Mouse (Mus musculus): Measurements from ENCODE around the gene Gm26920.

The Gm26920 gene

DNA sequence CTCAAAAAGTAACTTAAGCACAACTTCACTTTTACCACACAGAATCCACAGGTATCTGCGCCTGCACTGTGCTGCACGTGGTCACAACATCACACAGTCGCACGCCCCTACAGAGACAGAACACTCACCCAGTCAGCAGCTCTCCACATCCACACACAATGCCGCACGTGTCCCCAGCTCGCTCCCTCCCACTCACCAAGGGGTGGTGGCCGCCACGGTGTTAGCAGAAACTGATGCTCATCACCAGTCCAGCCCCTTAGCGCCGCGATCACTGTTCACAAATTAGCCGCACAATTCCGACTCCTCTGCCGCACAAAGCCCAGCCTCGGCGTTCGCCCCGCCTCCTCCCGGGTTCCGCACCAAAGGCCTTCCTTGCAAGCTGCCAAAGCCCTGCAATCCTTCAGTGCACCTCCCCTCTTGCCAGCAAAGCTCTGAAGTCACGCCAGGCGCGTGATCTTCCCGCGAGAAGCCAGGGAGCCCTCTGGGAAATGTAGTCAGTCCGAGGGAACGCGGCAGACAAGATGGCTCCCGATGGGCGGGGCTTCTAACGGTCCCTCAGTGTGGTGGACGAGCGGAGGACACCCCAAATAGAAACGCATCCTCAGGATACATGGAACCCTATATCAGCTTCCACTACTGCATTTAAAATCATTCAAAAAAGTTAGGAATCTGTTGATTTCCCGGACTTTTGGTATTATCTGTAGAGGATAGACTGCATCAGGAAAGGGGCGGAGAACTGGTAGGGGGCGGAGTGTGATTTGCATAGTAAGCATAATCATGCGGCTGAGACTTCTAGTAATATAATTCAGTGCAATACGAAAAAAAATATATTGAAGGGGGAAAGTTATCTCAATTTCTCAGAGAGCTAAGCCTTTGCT, at the start of gene Gm26920, which contains the start of gene Zfp566:
TSS of gene Gm26920 (minus strand) at position 319 of the 878 bp plus-strand sequence.
TSS of gene Zfp566 (minus strand) at position 436 of the 878 bp plus-strand sequence.
- under 1% methylated on average over 40 of the region's 40 CpGs for WGBS

DNA sequence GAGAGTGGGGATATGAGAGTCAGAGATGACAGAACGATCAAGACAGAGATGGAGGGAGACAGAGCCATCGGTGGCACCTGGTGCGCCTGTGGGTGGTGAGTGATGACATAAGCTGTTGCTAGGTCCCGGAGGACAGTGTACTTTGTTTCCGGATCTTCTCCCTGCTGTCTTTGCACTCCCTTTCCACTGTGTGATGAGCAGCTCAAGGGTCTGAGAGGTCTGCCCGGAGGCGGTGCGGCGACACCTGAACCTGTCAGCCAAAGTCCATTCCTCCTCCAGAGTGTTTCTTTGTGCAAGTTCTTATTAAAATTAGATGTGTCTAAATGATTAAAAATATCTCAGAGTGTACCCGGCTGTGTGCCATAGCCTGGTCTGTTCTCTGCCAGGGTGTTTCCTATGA, 46.6 kb upstream of the Gm26920 start:
- 69% methylated on average over 10 of the region's 10 CpGs for WGBS

- WGBS: 95% methylated on average over 4 of the region's 4 CpGs
Measured at GRCm38 (mm10) chr7:30132396-30132795, 42.2 kb upstream of the Gm26920 start.

GRCm38 (mm10) chr7:30129900-30130299, 39.7 kb upstream of the Gm26920 start:
- 93% methylated on average over 8 of the region's 8 CpGs for WGBS

DNA sequence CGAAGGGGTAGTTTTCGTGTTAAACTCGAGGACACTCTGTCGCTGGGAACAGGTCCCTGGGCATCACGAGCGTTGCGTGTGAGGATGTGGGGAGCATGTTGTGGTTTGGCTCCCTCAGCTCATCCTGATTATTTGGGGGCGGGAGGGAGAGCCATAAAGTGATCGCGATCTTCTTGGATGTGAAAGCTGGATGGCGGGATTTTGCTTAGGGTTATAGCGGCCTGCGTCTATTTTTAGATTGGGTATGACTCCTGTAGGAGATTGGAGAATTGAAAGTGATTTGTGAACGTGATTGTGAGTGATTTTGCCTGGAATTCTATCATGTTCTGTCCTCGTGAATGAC, 31.9 kb upstream of the Gm26920 start:
- 1% methylated on average over 15 of the region's 15 CpGs for WGBS

- WGBS: under 1% methylated on average over 61 of the region's 61 CpGs
Measured at GRCm38 (mm10) chr7:30121308-30122187, 31.3 kb upstream of the Gm26920 start, which contains the start of gene Zfp382. Gene Zfp382 (plus strand): TSS chr7:30121942.

GRCm38 (mm10) chr7:30117935-30118334, 27.7 kb upstream of the Gm26920 start:
- 90% methylated on average over 12 of the region's 12 CpGs for WGBS

- 90% methylated on average over 5 of the region's 5 CpGs for WGBS
Measured at GRCm38 (mm10) chr7:30116076-30116475, 25.9 kb upstream of the Gm26920 start.

GRCm38 (mm10) chr7:30099297-30099696, 9.1 kb upstream of the Gm26920 start:
- WGBS: 37% methylated on average over 13 of the region's 13 CpGs

- WGBS: 1% methylated on average over 5 of the region's 5 CpGs
Measured at GRCm38 (mm10) chr7:30095551-30096125, 5.4 kb upstream of the Gm26920 start.

- WGBS: under 1% methylated on average over 26 of the region's 26 CpGs
Measured at GRCm38 (mm10) chr7:30094646-30095429, 4.6 kb upstream of the Gm26920 start, which contains the start of gene Zfp260. Gene Zfp260 (plus strand): TSS chr7:30094777.

DNA sequence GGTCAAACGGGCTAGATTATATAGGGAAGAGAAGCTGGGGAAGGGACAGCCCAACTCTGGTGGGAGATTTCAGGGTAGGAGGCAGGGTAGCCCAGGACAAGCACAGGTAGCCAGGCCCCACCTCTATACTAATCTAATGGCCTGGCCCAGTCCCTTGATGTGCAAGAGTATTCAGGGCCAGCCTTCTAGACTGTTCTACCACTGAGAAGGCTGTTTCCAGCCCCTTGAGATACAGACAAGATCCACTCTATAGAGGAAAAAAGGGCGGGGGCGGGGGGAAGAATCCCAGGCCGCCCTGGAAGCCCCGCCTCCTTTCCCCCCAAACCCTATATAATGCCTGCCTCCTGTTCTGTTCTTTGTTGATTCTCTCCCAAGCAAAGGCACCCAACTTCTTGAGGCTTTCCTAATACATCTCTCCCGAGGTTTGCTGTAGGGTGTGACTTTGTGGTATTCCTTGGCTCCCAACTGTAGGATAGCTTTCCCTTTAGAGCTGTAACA, 3.8 kb upstream of the Gm26920 start:
- 62% methylated on average over 6 of the region's 6 CpGs for WGBS

- 87% methylated on average over 9 of the region's 9 CpGs for WGBS
Measured at GRCm38 (mm10) chr7:30092666-30093065, 2.5 kb upstream of the Gm26920 start.

DNA sequence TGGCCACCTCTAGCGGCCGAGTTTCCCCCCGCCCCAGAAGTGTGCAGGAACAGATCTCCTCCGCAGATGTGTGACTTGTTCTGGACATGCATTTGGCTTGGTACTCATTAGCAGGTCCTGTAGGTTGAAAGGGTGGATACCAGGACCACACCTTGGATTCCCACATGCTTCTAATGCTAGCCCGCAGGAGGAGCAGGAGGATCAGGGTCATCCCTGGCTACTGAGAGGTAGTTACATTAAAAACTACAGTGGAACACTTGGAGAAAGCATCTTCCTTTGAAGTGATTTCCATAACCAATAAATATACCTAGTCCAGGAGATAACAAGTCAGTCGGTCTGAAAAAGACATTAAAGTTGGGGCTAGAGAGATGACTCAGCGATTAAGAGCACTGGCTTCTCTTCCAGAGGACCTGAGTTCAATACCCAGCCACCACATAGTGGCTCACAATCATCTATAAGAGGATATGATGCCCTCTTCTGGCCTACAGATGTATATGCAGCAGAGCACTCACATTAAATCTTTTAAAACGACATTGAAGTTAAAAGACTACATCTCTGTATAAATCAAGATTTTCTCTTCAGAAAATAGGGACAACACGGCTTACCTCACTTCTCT, 868 bp upstream of the Gm26920 start:
- 7% methylated on average over 9 of the region's 9 CpGs for WGBS

- WGBS: 20% methylated on average over 6 of the region's 6 CpGs
Measured at GRCm38 (mm10) chr7:30089405-30089804, 805 bp downstream of the Gm26920 start.

GRCm38 (mm10) chr7:30086524-30086923, 3.7 kb downstream of the Gm26920 start:
- WGBS: 70% methylated on average over 9 of the region's 9 CpGs

DNA sequence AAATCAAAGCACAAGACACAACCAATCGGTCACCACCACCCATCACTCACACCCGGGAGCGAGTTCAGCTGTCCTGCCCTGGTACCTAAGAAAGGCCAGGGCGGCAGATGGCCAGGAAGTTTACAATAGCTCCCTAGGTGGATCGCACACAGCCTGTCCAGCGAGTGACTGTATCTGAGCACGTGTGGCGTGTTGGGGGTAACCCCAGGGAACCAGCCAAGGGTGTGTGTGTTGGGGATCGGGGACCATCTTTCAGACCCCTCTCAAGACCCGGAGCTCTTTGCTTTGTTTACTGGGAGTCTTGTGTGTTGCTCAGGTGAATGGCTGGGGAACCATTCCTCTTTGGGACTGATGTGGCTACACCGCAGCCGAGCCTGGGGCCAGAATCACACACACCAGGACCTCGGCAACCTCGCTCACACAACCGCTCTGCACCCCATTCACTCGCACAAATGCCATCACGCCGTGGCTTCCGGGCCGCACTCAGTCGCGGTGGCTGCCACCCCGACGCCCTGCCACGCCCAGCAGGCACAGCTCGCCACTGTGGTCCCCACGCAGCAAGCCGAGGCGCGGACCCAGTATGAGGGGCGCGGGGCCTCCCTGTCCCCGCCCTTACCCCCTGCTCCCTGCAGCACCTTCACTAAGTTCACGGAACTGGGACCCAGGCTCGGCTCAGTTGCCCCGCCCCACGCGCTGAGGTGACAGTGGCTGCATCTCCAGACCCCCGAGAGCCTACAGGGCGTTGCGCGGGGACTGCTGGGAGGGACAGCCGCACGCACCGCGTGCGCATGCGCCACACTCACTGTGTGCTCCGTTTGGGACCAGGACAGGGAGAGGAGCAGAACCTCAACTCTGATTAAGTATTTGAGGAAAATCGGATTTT, 17.8 kb downstream of the Gm26920 start, which contains the start of gene Zfp82:
TSS of gene Zfp82 (minus strand) at position 755 of the 883 bp plus-strand sequence.
- WGBS: under 1% methylated on average over 50 of the region's 50 CpGs

DNA sequence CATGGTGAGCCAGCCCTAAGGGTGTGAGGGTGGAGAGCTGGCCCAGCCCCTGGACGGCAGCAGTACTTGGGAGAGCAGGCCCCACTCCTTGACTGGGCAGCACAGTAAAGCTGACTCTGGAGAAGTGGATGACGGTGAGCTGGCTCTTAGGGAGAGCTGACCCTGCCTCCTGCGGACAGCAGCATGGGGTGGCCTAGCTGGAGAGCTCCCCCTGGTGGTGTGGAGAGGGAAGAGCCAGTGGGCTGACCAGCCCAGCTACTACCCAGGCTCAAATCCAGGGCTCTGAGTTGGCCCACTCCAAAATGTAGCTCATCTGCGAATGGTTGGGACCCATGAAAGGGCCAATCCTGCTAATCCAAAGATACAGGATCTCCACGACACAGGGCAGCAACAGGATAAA, 25.6 kb downstream of the Gm26920 start:
- 84% methylated on average over 5 of the region's 5 CpGs for WGBS

- WGBS: 91% methylated on average over 5 of the region's 5 CpGs
Measured at GRCm38 (mm10) chr7:30062478-30062877, 27.7 kb downstream of the Gm26920 start.
